Mouse (Mus musculus): Measurements from ENCODE around the gene Heatr5a.

Gene Heatr5a

GRCm38 (mm10) chr12:51970352-51971069 lies 610 bp downstream of the Heatr5a start:
- peak; percentile 11 for DNase-seq (ENCODE audit: low spot score)

DNA sequence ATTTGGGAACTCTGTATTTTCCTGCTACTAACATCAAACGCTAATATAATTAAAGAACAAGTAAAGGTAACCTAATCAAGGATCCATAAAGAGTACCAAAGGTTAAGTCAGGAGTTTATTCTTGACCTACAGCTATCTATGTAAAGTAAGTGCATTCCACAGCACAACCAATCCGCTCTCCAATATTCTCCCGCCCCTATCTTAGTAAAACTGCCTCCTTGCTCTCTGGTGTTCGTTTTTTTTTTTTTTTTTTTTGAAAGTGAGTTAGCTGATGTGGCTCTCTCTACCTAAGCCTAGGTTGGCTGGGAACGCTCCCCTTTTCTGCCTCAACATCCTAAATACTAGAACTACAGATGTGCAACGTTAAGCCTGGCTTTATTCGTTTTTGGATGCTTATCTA lies 1.2 kb downstream of the Heatr5a start:
- no peak for DNase-seq (ENCODE audit: low spot score)

DNA sequence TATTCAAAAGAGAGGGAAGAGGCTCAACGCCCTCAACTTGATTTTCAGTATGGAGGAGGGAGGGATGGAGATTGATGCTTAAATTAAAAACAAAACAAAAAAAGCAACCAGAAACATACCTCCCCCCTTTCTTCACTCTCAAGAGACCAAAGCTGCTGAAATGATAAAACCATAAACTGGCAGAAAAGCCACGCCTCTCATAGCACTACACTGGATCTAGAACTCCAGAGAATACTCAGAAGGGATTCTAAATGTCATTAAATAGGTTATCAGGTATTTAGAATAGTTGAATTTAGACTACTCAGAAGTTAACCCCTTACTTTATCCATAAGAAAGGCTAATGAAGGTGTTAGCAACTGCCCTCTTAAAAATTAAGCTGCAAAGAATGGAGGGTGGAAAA lies 2.0 kb downstream of the Heatr5a start:
- no peak for DNase-seq (ENCODE audit: low spot score)

DNA sequence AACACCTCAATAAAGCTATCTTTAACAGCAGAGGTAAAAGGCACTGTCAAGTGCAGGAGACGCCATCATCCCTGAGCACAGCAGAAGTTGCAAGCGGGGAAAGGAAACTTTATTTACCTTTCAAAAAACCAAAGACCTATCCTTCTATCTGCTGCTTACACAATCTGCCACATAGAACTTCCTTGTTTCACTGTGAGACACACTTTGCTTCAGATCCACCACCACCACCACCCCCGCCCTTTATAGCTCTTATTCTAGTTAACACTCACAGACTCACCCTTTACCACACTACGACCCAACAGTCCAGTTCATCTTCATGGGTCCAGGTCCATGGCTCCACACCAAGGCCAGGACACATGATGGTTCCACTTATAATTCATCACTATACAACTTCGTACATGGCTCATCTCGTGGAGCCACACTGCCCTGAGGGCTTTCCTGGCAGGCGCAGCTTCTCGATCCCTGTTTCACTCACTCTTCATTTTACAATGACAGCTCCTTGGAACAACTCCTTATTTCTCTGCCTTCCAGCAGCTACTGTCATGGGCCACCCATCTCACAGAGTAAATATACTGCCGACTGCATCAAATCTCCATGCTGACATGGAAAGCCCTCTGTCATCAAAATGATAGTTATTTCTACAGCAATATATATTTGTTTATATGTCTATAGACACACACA lies 3.1 kb downstream of the Heatr5a start:
- DNase-seq (ENCODE audit: low spot score): no peak

- DNase-seq (ENCODE audit: low spot score): no peak
Measured at GRCm38 (mm10) chr12:51957626-51958025, 13.5 kb downstream of the Heatr5a start.

DNA sequence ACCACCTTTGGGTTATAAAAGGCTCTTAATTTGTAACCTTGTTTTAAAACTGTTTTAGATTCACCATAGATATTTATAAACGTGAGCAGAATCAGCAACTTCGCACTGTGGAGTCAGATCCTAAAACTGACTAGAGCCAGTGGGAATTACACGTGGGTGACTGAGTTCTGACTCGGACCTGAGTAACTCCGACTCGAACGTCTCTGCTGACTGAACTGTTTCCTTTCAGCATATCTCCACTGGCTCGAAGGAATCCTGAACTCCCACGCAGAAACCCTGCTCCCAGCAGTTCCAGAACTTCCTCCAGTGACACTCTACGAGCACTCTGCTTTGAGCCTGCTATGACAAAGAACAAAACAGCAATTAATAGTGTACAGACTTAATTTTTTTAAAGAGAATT lies 18.8 kb downstream of the Heatr5a start:
- DNase-seq (ENCODE audit: low spot score): no peak

DNA sequence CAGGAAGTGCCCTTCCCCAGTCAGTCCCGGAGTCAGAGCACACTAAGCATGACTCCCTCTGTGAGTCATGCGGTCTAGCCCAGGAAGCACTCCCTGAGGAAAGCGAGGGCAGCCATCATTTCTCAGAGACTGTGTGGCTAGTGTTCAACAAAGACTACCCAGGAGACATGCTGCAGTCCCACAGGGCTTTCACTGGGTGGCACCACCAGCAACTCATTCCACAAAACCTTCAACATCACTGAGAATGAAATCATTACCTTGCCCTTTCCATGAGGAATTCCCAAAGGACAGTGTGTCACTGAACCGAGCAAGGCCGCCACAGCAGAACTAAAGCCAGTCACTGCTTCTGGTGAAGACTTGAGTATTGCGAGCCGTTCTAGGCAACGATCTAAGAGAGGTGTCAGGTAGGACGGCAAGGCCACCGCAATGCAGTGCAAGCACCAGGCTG lies 23.6 kb downstream of the Heatr5a start:
- DNase-seq (ENCODE audit: low spot score): no peak

GRCm38 (mm10) chr12:51945331-51945730 lies 25.8 kb downstream of the Heatr5a start:
- DNase-seq (ENCODE audit: low spot score): no peak

DNA sequence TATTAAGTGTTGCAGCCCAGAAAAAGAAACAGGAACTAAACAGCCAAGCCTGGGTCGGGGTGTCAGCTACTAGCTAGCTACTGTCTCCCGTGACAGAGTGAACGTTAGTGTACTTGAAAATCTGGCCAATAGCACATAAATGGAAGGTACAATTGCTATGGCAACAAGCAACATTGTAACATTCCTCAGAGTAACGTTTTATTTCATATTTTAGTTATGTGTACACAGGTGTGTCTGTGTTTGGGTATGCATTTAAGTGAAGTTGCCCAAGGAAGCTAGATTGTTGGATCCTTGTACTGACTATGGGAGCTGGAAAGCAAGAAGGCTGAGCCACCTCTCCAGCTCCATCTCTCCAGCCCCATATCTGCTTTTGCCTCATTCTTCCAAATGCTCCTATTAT lies 31.3 kb downstream of the Heatr5a start:
- no peak for DNase-seq (ENCODE audit: low spot score)

DNA sequence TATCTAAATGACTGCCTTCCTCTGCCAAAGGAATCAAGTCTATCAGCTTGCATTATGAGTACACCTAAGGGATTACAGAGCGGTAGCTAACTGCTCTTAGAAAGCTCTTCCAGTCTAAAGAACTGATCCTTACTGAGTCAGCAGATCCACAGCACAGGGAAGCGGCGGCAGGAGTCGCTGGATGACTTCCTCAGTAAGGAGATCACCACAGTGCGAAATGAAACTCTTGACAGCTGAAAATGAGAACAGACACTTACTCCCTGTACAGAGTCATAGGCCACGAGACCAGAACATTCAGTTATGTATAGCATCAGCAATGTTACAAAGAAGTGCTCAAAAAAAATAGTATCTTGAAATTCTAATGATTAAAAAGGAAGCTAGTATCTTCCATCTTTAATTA lies 33.2 kb downstream of the Heatr5a start:
- DNase-seq (ENCODE audit: low spot score): peak; percentile 1

DNA sequence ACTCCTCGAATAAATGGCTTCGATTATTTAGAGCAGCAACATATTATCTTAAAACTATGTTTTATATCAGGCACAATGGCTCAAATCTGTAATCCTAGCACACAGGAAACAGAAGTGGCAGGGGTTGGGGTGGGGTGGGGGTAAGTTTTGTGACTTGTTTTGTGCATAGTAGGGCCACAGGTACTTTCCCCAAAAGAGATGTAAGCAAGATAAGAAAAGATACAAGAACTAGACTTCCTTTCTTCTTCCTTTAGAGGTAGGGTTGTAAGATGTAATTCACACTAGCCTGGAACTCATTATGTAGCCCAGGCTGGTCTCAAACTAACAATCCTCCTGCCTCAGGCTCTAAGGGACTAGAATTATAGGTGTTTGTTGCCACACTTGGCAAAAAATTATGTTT lies 41.5 kb downstream of the Heatr5a start:
- DNase-seq (ENCODE audit: low spot score): no peak

DNA sequence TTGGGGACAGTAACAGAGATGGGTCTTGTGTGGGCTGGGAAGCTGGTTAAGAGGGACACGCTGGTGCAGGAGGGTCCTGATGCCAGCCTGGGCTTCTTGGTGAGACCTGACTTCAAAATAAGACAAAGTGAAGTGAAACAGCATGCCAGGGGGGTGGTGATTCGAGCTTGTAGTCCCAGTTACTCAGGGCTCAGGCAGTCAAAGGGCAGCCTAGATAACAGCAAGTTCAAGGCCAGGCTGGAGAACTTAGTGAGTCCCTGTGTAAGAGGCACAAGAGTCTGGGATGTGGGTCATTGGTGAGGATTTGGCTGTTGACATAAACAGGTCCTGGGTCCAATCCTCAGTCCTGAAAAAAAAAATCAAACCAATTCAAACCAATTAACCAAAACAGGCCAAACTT lies 53.9 kb downstream of the Heatr5a start:
- DNase-seq (ENCODE audit: low spot score): no peak

GRCm38 (mm10) chr12:51914903-51915670 lies 56.0 kb downstream of the Heatr5a start:
- DNase-seq (ENCODE audit: low spot score): no peak

- no peak for DNase-seq (ENCODE audit: low spot score)
Measured at GRCm38 (mm10) chr12:51909202-51909601, 61.9 kb downstream of the Heatr5a start.

GRCm38 (mm10) chr12:51907543-51907942 lies 63.6 kb downstream of the Heatr5a start:
- DNase-seq (ENCODE audit: low spot score): no peak

DNA sequence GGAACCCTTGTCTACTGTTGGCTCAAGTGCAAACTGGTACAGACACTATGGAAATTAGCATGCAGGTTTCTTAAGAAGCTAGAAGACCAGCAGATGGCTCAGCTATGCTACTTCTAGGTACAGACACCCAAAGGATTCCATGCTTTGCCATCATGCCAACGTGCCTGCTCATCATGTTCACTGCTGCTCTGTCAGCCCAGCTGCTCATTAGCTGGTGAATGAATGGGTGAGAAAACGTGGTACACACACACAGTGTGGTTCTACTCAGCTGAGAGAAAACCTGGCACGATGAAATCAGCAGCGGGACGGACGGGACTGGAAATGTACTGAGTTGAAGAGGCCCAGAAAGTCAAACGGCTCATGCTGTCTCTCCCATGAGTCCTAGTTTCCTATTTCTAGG lies 70.6 kb downstream of the Heatr5a start:
- DNase-seq (ENCODE audit: low spot score): no peak

GRCm38 (mm10) chr12:51896901-51897300 lies 74.2 kb downstream of the Heatr5a start:
- DNase-seq (ENCODE audit: low spot score): no peak

GRCm38 (mm10) chr12:51888609-51889008 lies 82.5 kb downstream of the Heatr5a start:
- peak; percentile 15 for DNase-seq (ENCODE audit: low spot score)

DNA sequence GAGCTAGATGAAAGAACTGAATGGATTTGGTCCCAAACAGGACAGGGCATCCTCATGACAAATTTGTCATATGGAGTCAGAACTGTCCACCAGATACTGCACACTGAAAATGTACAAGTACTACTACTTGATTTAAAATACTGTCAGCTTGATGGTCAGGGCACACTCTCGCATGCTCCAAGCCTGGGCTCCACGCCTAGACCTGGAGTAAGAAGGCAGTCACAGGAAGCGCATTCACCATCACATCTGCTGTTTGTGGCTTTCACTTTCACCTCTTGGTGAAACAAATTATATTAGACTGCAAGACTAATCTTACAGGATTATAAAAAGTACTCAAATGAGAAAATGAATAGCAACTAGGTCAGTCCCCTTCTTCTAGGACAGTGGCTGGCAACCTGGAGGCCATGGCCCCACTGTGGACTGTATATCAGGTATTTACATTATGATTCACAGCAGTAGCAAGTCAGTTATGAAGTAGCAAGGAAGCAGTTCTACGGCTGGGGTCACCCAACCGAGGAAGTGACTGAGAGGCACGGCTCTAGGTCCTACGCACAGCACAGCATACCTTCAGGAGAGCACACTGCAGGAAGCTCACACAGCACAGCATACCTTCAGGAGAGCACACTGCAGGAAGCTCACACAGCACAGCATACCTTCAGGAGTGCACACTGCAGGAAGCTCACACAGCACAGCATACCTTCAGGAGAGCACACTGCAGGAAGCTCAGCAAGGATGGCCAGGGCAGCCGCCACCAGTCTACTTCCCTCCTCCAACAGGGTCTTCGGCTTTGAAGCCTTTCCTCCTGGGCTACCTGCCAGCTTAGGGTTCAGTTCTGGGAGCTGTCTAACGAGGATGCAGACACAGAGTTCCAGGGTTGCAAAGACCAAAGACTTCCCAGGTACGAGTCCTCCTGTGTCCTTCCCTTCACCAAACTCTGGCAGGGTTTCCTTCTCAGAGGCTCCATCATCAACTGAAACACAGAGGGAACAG lies 83.5 kb downstream of the Heatr5a start:
- no peak for DNase-seq (ENCODE audit: low spot score)

- DNase-seq (ENCODE audit: low spot score): no peak
Measured at GRCm38 (mm10) chr12:51886369-51886768, 84.8 kb downstream of the Heatr5a start.

DNA sequence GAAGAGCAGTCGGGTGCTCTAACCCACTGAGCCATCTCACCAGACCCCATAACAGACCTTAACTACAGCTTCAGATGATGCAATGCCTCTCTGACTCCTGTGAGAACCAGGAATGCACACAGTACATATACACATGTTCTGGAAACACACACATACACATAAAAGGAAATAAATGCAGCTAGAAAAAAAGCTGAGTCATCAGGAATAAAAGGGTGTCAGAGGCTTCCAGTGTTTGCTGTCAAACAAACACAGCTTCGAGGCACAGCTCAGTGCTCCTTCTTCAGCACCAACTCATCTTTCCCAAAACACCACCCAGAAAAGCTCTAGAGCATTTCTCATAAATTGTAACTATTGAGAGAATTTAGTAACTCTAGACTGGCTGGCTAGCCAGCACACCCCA lies 86.3 kb downstream of the Heatr5a start:
- DNase-seq (ENCODE audit: low spot score): no peak

DNA sequence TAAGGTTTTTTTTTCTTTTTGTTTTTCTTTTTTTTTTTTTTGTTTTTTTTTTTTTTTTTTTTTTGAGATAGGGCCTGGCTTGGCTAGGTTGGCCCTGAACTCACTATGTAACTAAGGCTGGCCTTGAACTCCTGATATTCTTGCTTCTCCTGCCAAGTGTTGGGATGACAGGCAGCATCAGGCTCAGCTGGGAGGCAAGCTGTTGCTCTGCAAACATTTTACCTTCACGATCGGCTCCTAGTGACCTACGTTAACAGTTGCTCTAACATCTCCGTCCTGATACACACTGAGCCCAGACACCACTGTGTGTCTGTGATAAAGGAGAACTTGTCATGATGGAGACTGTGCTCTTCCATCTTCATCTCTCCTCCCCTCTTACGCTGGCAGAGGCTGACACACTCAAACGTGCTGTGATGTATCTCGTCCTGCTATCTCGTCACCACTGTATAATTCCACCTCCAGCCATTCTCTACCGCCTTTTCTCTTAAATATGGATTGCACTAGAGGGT lies 87.8 kb downstream of the Heatr5a start:
- DNase-seq (ENCODE audit: low spot score): no peak

Data from lung, postnatal 25 days (tissue).